ENCODE assay signal across 21 mouse cellular contexts in the genomic region with DNA sequence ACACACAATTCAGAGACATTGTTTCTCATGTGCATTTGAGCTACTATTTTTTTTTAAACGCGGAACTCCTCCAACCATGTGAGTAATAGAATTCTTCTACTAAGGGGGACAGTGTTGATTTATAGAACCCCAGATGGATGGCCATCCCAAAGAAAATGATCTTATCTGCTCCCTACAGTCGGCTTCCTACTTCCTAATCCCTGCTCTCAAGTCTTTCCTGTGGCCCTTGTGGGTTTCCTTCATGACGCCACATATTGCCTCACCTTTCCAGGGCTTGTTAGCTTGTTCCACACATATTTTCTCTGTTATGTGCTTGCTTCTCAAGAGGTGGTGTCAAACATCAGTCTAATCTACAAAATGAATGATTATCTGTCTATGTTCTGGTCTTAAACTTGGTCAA.
"Had no signal": no experiment of that assay in that cellular context is flagged by ENCODE, and none has a peak within 500 bp of the region (broad histone marks: within the 10 kb centered on the region; RNA-seq: fewer than 3 reads in every experiment).

No protein-coding gene starts in this region.

- H3K4me1 ChIP-seq: liver, embryonic 13.5 days; megakaryocyte, embryonic 14.5 days; midbrain, embryonic 10.5 days; midbrain, embryonic 13.5 days had no signal

- H3K4me3 ChIP-seq: layer of hippocampus, adult 2 months; liver, embryonic 13.5 days; megakaryocyte, embryonic 14.5 days; midbrain, embryonic 10.5 days; midbrain, embryonic 13.5 days; myocyte had no signal

- DNase-seq: kidney, adult 18-20 months; kidney, postnatal 14 days; layer of hippocampus, adult 9-11 months; liver, embryonic 13.5 days; lung, adult 2 months; lung, postnatal 10 days; right cerebral cortex, adult 18-20 months; right cerebral cortex, postnatal 14 days; right cerebral cortex, postnatal 4 days; thymus, adult 2 months; thymus, postnatal 14 days; thymus, postnatal 4 days had no signal

- H3K36me3 ChIP-seq: liver, embryonic 13.5 days; midbrain, embryonic 10.5 days; midbrain, embryonic 13.5 days had no signal

- H3K9me3 ChIP-seq: liver, embryonic 13.5 days; midbrain, embryonic 10.5 days; midbrain, embryonic 13.5 days had no signal

- ATAC-seq: intestine, embryonic 16.5 days; midbrain, embryonic 13.5 days; midbrain, embryonic 16.5 days had no signal

- H3K9ac ChIP-seq: liver, embryonic 13.5 days; midbrain, embryonic 13.5 days had no signal

- H3K27me3 ChIP-seq: liver, embryonic 13.5 days; megakaryocyte, embryonic 14.5 days had no signal

- H3K27ac ChIP-seq: layer of hippocampus, adult 2 months; liver, embryonic 13.5 days; macrophage; midbrain, embryonic 10.5 days; midbrain, embryonic 13.5 days; stomach, postnatal 0 days had no signal

- H3K4me2 ChIP-seq: liver, embryonic 13.5 days; midbrain, embryonic 13.5 days had no signal
